Mouse (Mus musculus) limb, embryonic 14.5 days (tissue): ENCODE results near the gene Slc35g1. TPM values are rescaled to one million over a fixed set of nuclear protein-coding genes. Genes with fewer than 3 reads are reported as not detected.

Experiments used
- ATAC-seq: fragments of 200-750 bp; cut with Nextera tagmentation; 2 replicates; pipeline ENCODE4 v1.8.0; 2017; ENCODE audit warnings: low read depth, moderate number of reproducible peaks, moderate TSS enrichment; ENCODE audit not compliant: low FRiP score
- DNase-seq: peaks from one replicate; pipeline ENCODE4 v3.0.0-alpha.2; 2015; ENCODE audit warnings: low spot score
- H3K27ac ChIP-seq: fragments of 300-500 bp; sonication (generic); replicated peaks from 2 replicates; pipeline ENCODE4 v1.5.1; 2014; ENCODE audit warnings: low read depth, mild to moderate bottlenecking, low read length, moderate library complexity, mixed read lengths
- H3K27me3 ChIP-seq: fragments of 300-500 bp; sonication (generic); 2 replicates; pipeline ENCODE4 v1.6.1; 2014; ENCODE audit warnings: low read length, mixed read lengths; ENCODE audit not compliant: control insufficient read depth, insufficient read depth
- H3K36me3 ChIP-seq: fragments of 300-500 bp; sonication (generic); 2 replicates; pipeline ENCODE4 v1.6.1; 2014; ENCODE audit warnings: mild to moderate bottlenecking, low read length, moderate library complexity, mixed read lengths; ENCODE audit not compliant: control insufficient read depth, insufficient read depth
- H3K4me1 ChIP-seq: fragments of 300-500 bp; sonication (generic); 2 replicates; pipeline ENCODE4 v1.6.1; 2014; ENCODE audit warnings: antibody characterized with exemption, low read length, mixed read lengths; ENCODE audit not compliant: control insufficient read depth, insufficient read depth
- H3K4me2 ChIP-seq: fragments of 300-500 bp; sonication (generic); replicated peaks from 2 replicates; pipeline ENCODE4 v1.6.1; 2014; ENCODE audit warnings: low read depth, mild to moderate bottlenecking, low read length, moderate library complexity; ENCODE audit not compliant: severe bottlenecking
- H3K4me3 ChIP-seq: fragments of 300-500 bp; sonication (generic); replicated peaks from 2 replicates; pipeline ENCODE4 v1.5.1; 2014; ENCODE audit warnings: low read length
- H3K9ac ChIP-seq: fragments of 300-500 bp; sonication (generic); 2 replicates; pipeline ENCODE4 v1.6.1; 2014; ENCODE audit warnings: mild to moderate bottlenecking, low read depth, low read length, moderate library complexity; ENCODE audit not compliant: severe bottlenecking
- H3K9me3 ChIP-seq: fragments of 300-500 bp; sonication (generic); 2 replicates; pipeline ENCODE4 v1.6.1; 2016; ENCODE audit warnings: low read length; ENCODE audit not compliant: control insufficient read depth
- POLR2A ChIP-seq: fragments of 200-500 bp; IDR thresholded peaks from 2 replicates; pipeline ENCODE4 v1.8.0; 2012; ENCODE audit warnings: inconsistent platforms, mild to moderate bottlenecking, moderate library complexity, borderline replicate concordance; ENCODE audit not compliant: insufficient read depth, insufficient read length; ENCODE audit errors: extremely low read depth
- WGBS: fragments of 180-500 bp; shearing (Covaris S2); extraction: QIAGEN DNeasy Blood & Tissue Kit; methylation state at CpG from one replicate; pipeline ENCODE4 v1.1.7; 2014; 5-methylcytosine and 5-hydroxymethylcytosine counted together
- polyA plus RNA-seq, 2 experiments: library from polyadenylated mRNA; depleted of rRNA in 1 of 2; stranded (reverse) in 1 of 2; unstranded in 1 of 2; fragments of >200 nt; fragmentation: Nextera tagmentation in 1 of 2; extraction: Ambion mirVana in 1 of 2; gene quantifications; 2 replicates each; pipeline versions ENCODE4 v1.2.1 to v1.2.3; 2012 to 2014

Slc35g1 gene
- polyA plus RNA-seq, 2 experiments, result 3.1 to 3.8 TPM

DNA sequence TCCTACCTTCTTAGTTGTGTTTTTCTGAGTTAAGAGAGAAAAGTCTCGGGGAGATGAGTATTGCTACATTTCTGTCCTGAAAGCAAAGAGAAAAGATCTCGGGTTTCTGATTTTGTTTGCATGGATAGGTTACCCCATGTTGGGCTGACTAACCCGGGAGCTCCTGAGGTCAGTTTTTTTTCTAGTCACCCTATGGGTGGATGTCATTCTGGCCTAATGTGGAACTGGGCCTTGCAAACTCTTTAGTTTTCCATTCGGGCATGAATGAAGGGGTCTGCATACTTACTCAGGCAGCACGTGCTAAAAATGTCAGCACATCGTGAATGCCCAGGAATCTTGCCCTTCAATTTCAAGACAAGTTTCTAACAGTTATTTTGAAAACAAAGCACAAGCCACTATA lies 1.2 kb downstream of the Slc35g1 start:
- no peak overlapping the region for H3K27ac ChIP-seq
- 0 out of 2 replicates have a peak overlapping the region, but pooled peaks have one; percentile 53 for H3K4me3 ChIP-seq
- no peak overlapping the region for H3K9ac ChIP-seq
- WGBS, result 39% methylated on average over 6 of the region's 6 CpGs
- H3K4me2 ChIP-seq, result peak overlapping the region; percentile 74; the same call in 1 of the 2 replicates
- DNase-seq (no peak), ATAC-seq (no peak)
- no peaks in the 10 kb centered on the region for H3K9me3 ChIP-seq
- no peaks in the 10 kb centered on the region for H3K27me3 ChIP-seq
- no peak for TF ChIP-seq POLR2A
- H3K4me1 ChIP-seq, result no peaks in the 10 kb centered on the region
- no peaks in the 10 kb centered on the region for H3K36me3 ChIP-seq

DNA sequence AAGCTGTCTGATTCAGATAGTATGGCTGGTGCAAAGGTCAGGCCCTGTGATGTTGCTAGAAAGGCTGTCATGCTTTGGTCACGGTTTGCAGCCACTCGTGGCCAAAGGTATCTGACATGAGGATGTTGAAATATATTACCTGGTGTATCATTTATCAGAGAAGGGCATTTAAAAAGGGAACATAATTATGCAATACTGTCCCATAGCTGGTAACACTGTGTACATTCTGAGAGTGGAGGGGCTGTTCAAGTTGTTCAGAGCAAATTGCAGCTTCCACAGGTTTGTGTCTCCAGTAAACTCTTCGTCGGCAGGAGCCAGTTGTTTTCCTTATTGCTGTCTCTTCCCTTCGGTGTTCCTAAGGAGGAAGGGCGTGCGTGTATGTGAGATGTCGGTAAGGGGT lies 3.2 kb downstream of the Slc35g1 start:
- Histone ChIP-seq H3K4me1 (no peaks in the 10 kb centered on the region), H3K9ac (no peak overlapping the region), H3K36me3 (no peaks in the 10 kb centered on the region), H3K9me3 (no peaks in the 10 kb centered on the region), H3K27me3 (no peaks in the 10 kb centered on the region), H3K4me2 (no peak overlapping the region), H3K4me3 (no peak overlapping the region), H3K27ac (no peak overlapping the region)
- 89% methylated on average over 8 of the region's 8 CpGs for WGBS
- DNase-seq, result no peak
- no peak for TF ChIP-seq POLR2A
- ATAC-seq, result no peak

DNA sequence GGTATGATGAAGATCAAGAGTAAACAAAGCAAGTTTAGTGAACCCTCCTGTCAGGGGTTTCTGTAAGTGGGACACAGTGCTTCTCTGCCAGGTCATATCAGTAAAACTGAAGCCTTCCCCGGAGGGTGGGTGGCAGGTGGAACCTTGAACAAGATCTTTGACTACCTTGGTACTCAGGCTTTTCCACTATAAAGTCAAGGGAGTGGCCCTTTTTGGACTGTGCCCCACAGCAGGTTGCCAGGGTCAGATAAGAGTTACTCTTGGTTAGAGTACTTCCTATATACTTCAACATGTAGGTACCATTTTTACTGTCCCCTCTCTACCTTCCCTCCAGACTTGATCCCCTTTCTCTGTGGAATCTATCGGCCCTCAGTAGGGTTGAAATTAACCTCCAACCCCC lies 5.1 kb downstream of the Slc35g1 start:
- H3K27ac ChIP-seq, result no peak overlapping the region
- no peaks in the 10 kb centered on the region for H3K27me3 ChIP-seq
- no peak for DNase-seq
- H3K9ac ChIP-seq, result no peak overlapping the region
- no peak overlapping the region for H3K4me3 ChIP-seq
- no peaks in the 10 kb centered on the region for H3K4me1 ChIP-seq
- H3K9me3 ChIP-seq, result no peaks in the 10 kb centered on the region
- H3K36me3 ChIP-seq, result no peaks in the 10 kb centered on the region
- ATAC-seq, result no peak
- no peak overlapping the region for H3K4me2 ChIP-seq
- WGBS, result 74% methylated on average over 2 of the region's 2 CpGs
- no peak for TF ChIP-seq POLR2A

DNA sequence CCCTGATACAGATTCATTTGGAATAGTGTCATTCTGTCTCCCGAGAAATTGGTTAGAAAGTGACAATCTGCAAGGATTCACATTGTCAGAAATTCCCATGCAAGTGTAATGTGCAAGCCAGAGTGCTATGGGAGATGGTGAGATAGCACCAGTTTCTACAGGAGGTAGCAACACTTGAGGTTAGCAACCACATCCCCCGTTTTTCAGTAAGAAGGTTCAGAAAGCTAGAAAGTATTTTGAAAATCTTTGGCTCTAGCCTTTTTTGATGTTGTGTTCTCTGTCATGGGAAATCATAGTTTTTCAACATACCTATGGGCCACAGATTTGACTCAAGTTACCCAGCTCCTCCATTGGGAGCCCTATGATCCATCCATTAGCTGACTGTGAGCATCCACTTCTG lies 5.6 kb downstream of the Slc35g1 start:
- Histone ChIP-seq H3K4me2 (no peak overlapping the region), H3K27me3 (no peaks in the 10 kb centered on the region), H3K36me3 (no peaks in the 10 kb centered on the region), H3K4me1 (no peaks in the 10 kb centered on the region), H3K9ac (no peak overlapping the region), H3K9me3 (no peaks in the 10 kb centered on the region), H3K4me3 (no peak overlapping the region), H3K27ac (no peak overlapping the region)
- no peak for TF ChIP-seq POLR2A
- DNase-seq, result no peak
- no peak for ATAC-seq
- 96% methylated on average over 2 of the region's 2 CpGs for WGBS

DNA sequence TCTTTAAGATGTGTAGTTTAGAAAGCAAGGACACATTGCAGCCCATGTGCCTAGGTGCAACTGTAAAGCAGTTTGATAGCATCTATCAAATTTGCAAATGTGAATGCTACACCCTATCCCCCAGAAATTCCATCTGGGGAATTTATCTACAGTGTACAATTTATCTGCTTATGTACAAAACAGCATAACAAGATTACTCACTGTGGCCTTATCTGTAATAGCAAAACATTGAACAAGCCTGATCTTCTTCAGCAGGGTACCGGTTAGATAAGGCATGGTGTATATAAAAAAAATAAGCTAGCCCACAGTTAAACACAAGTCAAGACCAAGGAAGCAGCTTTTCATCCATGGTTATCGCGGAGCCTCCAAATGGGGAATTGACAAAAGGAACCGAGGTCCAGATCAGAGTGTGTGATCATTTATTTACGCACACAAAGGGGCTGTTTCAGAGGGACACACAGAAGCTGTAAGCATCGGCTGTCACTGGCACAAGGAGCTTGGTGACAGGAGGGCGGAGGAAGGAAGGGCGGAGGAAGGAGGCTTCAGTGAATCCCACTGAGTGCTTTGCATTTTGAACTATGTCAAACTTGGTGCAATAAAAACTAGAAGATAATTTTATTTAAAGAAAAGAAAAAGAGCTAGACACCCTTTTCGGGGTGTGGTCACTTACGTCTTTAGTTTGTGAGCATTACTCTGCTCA lies 14.7 kb downstream of the Slc35g1 start:
- ATAC-seq (no peak), DNase-seq (no peak)
- WGBS, result 91% methylated on average over 10 of the region's 10 CpGs

More for the DNA sequence above, 14.7 kb downstream of the Slc35g1 start:
- no peak overlapping the region for H3K9ac ChIP-seq
- H3K4me3 ChIP-seq, result no peak overlapping the region
- no peak overlapping the region for H3K27ac ChIP-seq
- no peaks in the 10 kb centered on the region for H3K36me3 ChIP-seq
- H3K9me3 ChIP-seq, result no peaks in the 10 kb centered on the region
- H3K4me2 ChIP-seq, result no peak overlapping the region
- no peaks in the 10 kb centered on the region for H3K27me3 ChIP-seq
- no peaks in the 10 kb centered on the region for H3K4me1 ChIP-seq
- no peak for TF ChIP-seq POLR2A
